Mouse (Mus musculus): ENCODE measurements around the gene Trim37. TPM values are rescaled to one million over a fixed set of nuclear protein-coding genes. Genes with fewer than 3 reads are reported as not detected.

The Trim37 gene
- total RNA-seq (2021): 1 to 10 TPM; 3.4 to 3.9 TPM
- long read RNA-seq, experiment 1, full-length matches to known transcripts: 6 of 12 reads
- long read RNA-seq, experiment 1, partial matches to known transcripts: 0 of 12 reads
- long read RNA-seq, experiment 1, other reads (novel, unspliced or antisense): 6 of 12 reads
- long read RNA-seq, experiment 2, full-length matches to known transcripts: 1 of 3 reads
- long read RNA-seq, experiment 2, partial matches to known transcripts: 0 of 3 reads
- long read RNA-seq, experiment 2, other reads (novel, unspliced or antisense): 2 of 3 reads

DNA sequence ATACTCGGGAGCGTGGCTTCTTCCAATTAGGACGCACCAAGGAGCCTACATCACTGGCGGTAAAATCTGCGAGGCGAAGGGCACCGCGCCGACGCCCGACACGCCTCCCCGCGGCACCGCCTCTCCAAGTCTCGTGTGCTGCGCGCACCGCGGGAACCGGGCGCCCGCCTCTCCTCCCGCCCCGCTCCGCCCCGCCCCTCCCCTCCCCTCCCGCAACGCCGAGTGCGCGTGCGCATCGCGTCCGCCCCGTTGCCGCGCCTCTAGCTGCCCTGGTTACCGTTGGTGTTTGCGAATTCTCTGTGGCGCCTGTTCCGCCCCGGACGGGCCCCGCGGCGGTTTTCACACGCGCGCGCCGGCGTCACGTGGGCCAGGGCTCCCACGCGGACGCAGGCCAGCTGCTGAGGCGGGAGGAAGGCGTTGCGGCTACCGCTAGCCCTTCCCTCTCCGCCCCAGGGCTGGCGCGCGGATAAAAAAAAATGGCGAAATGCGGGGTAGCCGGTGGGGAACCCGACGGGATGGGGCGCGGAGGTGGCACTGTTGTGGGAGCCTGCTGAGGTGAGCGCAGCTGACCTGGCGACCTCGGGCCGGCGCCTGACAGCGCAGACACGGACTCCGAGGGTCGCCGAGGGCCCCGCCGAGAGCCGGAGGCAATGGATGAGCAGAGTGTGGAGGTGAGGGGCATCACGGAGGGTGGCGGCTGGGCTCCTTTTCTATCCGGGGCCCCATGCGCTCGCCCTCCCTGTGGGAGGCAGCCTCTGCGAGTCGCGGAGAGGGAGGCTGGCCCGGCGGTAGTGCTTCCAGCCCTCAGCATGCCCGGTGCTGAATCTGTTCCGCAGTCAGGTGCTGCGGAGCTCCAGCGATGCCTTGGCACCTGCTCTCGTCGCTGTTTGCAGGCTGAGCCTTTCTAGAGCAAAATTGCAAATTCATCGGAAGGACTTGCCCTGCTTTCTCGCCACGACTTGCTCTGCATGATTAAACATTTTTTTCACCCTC, at the start of gene Trim37:
Trim37 (plus strand) TSS at position 254 of the 993 bp plus-strand sequence.
- peak; percentile 78 for DNase-seq (ENCODE audit: low spot score)

DNA sequence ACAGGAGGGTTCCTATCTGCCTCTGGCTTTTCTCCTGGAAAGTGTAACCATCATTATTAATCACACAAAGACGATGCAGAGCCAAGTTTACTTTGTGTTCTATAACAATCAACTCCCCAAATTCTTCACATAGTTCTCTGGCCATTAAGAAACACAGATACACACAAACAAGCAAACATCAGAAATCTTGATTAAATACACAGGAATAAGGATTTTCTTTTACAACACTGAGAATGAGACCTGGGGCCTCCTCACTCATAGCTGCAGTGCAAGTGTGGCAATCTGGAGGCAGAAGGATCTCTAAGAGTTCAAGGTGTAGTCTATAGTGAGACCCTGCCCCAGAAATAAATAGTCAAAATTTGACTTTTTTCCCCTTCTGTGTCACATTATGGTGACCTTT, 43.2 kb upstream of the Trim37 start:
- DNase-seq (ENCODE audit: low spot score): no peak

- no peak for DNase-seq (ENCODE audit: low spot score)
Observed at GRCm38 (mm10) chr11:87085461-87085860, 41.4 kb upstream of the Trim37 start.

DNA sequence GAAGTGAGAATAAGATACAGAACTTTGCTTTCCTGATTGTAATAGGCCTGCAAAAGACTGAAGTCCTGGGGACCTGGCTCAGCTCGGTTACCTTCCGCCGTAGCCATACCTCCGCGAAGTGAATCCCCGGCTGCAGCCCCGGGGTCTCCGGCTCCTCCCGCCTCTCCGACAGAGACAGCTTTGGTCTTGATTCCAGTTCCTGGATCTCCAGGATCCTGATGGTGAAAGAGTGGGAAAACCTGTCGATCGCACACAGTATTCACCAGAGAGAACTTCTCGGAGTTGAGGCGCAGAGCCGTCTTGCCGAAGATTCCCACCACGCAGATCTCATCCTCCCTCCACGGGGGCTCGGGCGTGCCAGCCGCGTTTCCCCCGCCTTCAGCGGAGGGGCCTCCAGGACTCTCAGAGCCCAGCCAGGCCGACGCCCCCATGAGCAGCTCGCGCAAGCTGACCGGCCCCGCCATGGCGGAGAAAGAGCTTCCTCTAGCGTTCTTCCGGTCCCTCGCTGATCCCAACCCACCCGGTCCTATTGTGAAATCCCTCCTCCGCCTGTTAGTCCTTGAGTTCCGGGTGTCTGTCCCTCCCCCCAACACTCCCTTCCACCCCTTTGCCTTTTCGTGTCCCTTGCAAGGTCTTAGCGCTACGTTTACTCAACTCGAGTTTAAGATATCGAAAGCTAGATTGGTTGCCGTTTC, 40.4 kb upstream of the Trim37 start, which contains the start of gene Smg8:
Smg8 (minus strand) TSS at position 485 of the 695 bp plus-strand sequence.
- peak; percentile 88 for DNase-seq (ENCODE audit: low spot score)

GRCm38 (mm10) chr11:87087142-87087541, 39.7 kb upstream of the Trim37 start:
- DNase-seq (ENCODE audit: low spot score): no peak

DNA sequence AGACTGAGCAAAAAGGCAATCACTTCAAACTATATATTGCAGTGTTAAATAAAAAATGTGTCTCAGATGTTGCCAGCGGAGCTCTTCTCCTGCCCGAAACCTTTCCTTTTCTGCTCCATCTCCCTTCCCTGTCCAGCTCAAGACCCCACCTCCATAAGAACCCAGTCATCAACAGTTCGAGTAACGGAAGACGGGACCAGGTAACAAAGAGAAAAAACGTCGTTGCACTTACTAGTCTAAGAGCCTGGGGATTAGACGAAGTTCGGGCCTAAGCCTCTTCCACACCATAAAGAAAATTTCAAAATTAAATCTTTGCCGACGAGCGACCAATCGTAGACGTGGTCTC, 18.5 kb upstream of the Trim37 start, which contains the start of gene Prr11:
Prr11 (minus strand) TSS at position 300 of the 346 bp plus-strand sequence.
- no peak for DNase-seq (ENCODE audit: low spot score)

DNA sequence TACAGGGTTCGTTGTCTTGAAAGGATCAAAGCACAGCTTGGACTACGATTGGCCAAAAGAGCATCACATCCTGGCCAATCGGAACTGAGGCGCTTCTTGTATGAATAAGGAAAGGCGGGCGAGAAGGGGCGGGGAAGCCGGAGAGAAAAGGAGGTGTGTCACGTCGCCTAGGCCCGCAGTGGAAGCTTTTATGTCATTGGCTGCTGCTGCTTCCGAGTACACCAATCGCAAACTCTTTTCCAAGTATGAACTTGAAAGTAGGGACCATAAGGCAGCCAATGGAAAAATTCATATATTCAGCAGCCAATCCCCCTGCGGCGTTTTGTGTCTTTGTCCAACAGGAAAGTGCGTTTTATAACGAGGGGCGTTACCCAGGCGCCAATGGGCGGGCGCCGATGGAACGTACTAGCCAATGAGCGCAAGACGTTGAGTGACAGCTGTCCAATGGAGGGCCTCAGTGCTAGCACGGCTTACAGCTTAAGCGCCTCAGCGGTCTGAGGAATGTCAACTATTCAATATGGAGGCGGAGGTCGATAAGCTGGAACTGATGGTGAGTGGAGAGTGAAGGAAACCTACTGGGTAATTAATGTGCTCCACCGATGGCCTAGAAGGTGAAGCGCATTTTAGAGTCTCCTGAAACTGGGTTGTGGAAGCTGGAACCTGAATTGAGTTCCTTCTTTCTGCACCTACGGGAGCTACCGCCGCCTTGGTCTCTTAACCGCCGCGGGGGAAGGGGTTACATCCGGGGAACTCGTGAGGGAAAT, 17.9 kb upstream of the Trim37 start, which contains the start of gene Ska2:
Ska2 (plus strand) TSS at position 480 of the 764 bp plus-strand sequence.
- peak; percentile 97 for DNase-seq (ENCODE audit: low spot score)

GRCm38 (mm10) chr11:87109519-87110171, 17.2 kb upstream of the Trim37 start:
- DNase-seq (ENCODE audit: low spot score): peak; percentile 3

DNA sequence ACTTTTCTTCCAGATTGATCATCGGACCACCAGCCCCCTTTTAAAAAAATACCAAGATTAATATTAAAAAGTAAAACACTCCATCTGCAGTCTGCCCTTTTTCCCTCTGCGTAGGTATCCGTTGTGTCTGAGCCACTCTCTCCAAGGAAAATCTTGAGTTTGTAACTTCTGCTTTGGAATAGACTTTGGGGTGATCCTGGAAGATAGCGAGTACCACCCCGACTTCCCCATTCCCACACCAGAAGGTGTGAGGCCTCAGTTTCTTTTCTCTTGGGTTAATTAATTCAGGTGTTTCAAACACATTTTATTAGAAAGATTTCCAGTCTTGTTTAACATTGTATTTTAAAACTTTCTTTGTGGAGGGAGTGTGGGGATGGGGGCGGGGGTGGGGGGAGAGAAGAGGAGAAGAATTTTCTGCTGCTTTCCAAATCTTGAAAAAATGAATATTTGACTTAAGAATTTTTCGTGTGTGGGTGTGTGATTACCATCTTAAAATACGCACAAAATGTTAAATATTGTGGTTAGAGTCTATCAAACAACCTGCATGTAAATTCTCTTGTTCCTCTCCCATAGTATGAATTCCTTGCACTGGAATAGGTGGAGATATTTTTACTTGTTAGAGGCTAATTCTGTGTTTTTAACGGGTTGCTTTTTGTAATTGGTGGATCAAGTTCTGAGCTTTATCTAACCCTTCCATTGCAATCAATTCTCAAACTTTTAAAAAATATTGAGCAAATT, 16.5 kb upstream of the Trim37 start:
- DNase-seq (ENCODE audit: low spot score): no peak

- no peak for DNase-seq (ENCODE audit: low spot score)
Observed at GRCm38 (mm10) chr11:87121864-87122263, 5.0 kb upstream of the Trim37 start.

DNA sequence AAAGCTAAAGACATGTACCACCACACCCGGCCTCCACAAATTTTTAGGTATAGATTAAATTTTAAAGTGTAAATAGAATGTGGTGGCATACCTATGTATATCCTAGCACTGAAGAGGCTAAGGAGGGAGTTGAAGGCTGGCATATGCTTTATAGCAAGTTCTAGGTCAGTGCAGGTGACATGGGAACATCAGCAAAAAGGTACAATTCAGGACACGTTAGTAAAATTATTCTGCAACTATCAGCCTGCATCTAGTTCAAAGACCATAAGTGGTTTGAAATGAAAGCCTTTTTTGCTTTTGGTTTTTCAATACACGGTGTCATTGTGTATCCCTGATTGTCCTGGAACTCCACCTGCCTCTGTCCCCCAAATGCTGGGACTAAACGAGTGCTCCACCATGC, 1.3 kb upstream of the Trim37 start:
- DNase-seq (ENCODE audit: low spot score): no peak

GRCm38 (mm10) chr11:87126281-87126823, 525 bp upstream of the Trim37 start:
- no peak for DNase-seq (ENCODE audit: low spot score)

- peak; percentile 9 for DNase-seq (ENCODE audit: low spot score)
Observed at GRCm38 (mm10) chr11:87136233-87136632, 9.4 kb downstream of the Trim37 start.

DNA sequence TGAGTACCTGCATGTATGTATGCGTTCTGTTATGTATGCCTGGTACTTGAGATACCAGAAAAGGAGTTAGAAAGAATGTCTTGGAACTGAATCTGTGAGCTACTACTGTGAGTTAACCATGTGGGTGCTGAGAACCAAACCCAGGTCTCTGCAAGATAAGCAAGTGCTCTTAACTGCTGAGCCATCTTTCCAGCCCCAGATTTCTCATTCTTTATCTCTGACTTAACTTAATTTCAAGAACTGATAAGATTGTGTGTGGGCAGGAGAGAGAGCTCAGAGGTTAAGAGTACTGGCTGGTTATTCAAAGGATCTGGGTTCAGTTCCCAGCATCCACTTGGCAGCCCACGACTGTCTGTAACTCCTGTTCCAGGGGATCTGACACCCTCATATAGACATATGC, 31.1 kb downstream of the Trim37 start:
- no peak for DNase-seq (ENCODE audit: low spot score)

GRCm38 (mm10) chr11:87162687-87163086, 35.8 kb downstream of the Trim37 start:
- DNase-seq (ENCODE audit: low spot score): no peak

- DNase-seq (ENCODE audit: low spot score): no peak
Observed at GRCm38 (mm10) chr11:87163751-87164150, 36.9 kb downstream of the Trim37 start.

DNA sequence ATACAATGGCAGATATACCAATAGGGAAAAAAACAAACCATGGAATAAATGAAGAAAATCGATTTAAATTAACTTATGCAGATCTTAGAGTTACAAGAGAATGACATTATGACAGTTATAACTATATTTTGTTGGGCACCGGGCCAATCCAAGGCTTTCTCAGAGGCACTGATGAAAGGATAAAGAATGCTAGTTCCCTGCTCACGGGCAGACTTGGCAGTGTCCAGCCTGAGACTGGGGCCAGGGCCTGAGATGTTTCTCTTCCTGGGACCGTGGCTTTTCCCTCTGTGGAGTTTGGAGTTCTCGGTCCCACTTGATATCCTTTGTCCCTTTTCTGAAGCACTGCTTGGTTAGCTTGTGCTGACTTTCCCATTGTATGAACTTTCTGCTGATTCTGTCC, 46.7 kb downstream of the Trim37 start:
- no peak for DNase-seq (ENCODE audit: low spot score)

GRCm38 (mm10) chr11:87175031-87175430, 48.2 kb downstream of the Trim37 start:
- no peak for DNase-seq (ENCODE audit: low spot score)

DNA sequence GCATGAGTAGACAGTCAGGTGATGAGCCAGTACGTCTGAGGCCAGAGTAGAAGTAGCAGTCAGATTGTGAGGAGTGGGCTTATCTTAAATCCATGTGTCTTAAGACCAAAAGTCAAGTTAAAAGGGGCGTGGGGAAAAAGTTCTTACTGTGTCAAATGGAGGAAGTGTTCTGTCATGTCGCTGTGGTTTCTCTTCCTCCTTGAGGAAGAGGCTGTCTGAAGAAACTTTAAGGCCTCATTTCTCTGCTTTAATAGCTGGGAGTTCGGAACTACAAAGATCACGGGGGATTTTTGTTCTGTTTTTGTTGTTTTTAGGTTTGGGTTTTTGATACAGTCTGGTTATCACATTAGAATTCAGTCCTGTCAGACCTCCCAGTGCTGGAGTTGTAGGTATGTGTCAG, 85.4 kb downstream of the Trim37 start:
- no peak for DNase-seq (ENCODE audit: low spot score)
